Mouse (Mus musculus): ENCODE results near the gene Mthfsd.
A peak's percentile ranks its signal among the peaks of the same experiment; 100 is the strongest.

Gene Mthfsd

GRCm38 (mm10) chr8:121121704-121122103 lies 13.5 kb upstream of the Mthfsd start:
- DNase-seq: no peak

- DNase-seq: no peak
These were observed 12.5 kb upstream of the Mthfsd start for GRCm38 (mm10) chr8:121120456-121121419.

GRCm38 (mm10) chr8:121119635-121120455 lies 11.7 kb upstream of the Mthfsd start:
- DNase-seq: no peak

- no peak for DNase-seq
These were observed 10.6 kb upstream of the Mthfsd start for GRCm38 (mm10) chr8:121118634-121119420.

- peak in 1 of 2 experiments; percentile 35 for DNase-seq
These were observed 9.7 kb upstream of the Mthfsd start for GRCm38 (mm10) chr8:121117906-121118305.

- DNase-seq: no peak
These were observed 9.0 kb upstream of the Mthfsd start for GRCm38 (mm10) chr8:121117186-121117651.

- DNase-seq: no peak
These were observed 8.5 kb upstream of the Mthfsd start for GRCm38 (mm10) chr8:121116591-121117185.

- DNase-seq: peak; percentile 68 to 69
These were observed 7.8 kb upstream of the Mthfsd start, which contains the start of gene Foxc2 for GRCm38 (mm10) chr8:121115948-121116347. Gene Foxc2, plus strand, starts transcription at chr8:121116171.

- no peak for DNase-seq
These were observed 6.9 kb upstream of the Mthfsd start for GRCm38 (mm10) chr8:121115136-121115535.

- DNase-seq: peak; percentile 98
These were observed 5.1 kb upstream of the Mthfsd start for GRCm38 (mm10) chr8:121113261-121113660.

- DNase-seq: peak in 1 of 2 experiments; percentile 12
These were observed 3.1 kb upstream of the Mthfsd start for GRCm38 (mm10) chr8:121111145-121111907.

GRCm38 (mm10) chr8:121108657-121109056 lies 465 bp upstream of the Mthfsd start:
- no peak for DNase-seq

GRCm38 (mm10) chr8:121104049-121104818 lies 4.0 kb downstream of the Mthfsd start:
- peak; percentile 90 to 94 for DNase-seq

GRCm38 (mm10) chr8:121093496-121093895 lies 14.7 kb downstream of the Mthfsd start:
- DNase-seq: no peak

- DNase-seq: peak; percentile 92 to 96
These were observed 15.6 kb downstream of the Mthfsd start for GRCm38 (mm10) chr8:121092627-121093026.

- DNase-seq: no peak
These were observed 16.1 kb downstream of the Mthfsd start for GRCm38 (mm10) chr8:121092141-121092540.

GRCm38 (mm10) chr8:121090716-121091115 lies 17.5 kb downstream of the Mthfsd start:
- peak in 1 of 2 experiments; percentile 49 for DNase-seq

GRCm38 (mm10) chr8:121089631-121090380 lies 18.4 kb downstream of the Mthfsd start:
- no peak for DNase-seq

GRCm38 (mm10) chr8:121088871-121089630 lies 19.1 kb downstream of the Mthfsd start:
- DNase-seq: no peak
